Mouse (Mus musculus) CH12.LX (cell line): ENCODE measurements around the gene Ubxn7. TPM values are rescaled to one million over a fixed set of nuclear protein-coding genes. Genes with fewer than 3 reads are reported as not detected.

Source experiments
- DNase-seq: peaks from one replicate; pipeline ENCODE4 v3.0.0-alpha.2; 2013; ENCODE audit errors: extremely low read depth
- H3K27ac ChIP-seq: 2 replicates; pipeline ENCODE4 v1.5.1; 2012; ENCODE audit warnings: low read depth, mild to moderate bottlenecking, control low read depth, moderate library complexity; ENCODE audit not compliant: insufficient read depth
- H3K27me3 ChIP-seq: replicated peaks from 2 replicates; pipeline ENCODE3; 2012; ENCODE audit warnings: inconsistent platforms
- H3K36me3 ChIP-seq, 2 experiments: replicated peaks in 1 of 2; 2 replicates each; pipeline versions ENCODE3 to v1.6.1; 2012; ENCODE audit warnings: inconsistent platforms in 1 of 2, low read length in 1 of 2, mild to moderate bottlenecking in 1 of 2, mixed read lengths in 1 of 2, moderate library complexity in 1 of 2; ENCODE audit not compliant: control insufficient read depth in 1 of 2, insufficient read depth in 1 of 2
- H3K4me1 ChIP-seq, 2 experiments: 2 replicates each; pipeline ENCODE4 v1.6.1; 2012; ENCODE audit warnings: inconsistent platforms in 1 of 2, moderate library complexity in 1 of 2; ENCODE audit not compliant: insufficient read depth in 2 of 2, control insufficient read depth in 1 of 2
- H3K4me2 ChIP-seq: 2 replicates; pipeline ENCODE4 v1.6.1; 2012; ENCODE audit warnings: low read depth, mild to moderate bottlenecking, control low read depth; ENCODE audit not compliant: poor library complexity, insufficient read depth, severe bottlenecking
- H3K4me3 ChIP-seq, 3 experiments: fragments of 150-350 bp in 1 of 3; sonication (generic) in 1 of 3; replicated peaks in 1 of 3; 2 replicates each; pipeline versions ENCODE3 to v1.5.1; 2011 to 2012; ENCODE audit warnings: low read depth in 2 of 3, low read length in 2 of 3, mild to moderate bottlenecking in 2 of 3, moderate library complexity in 2 of 3, control low read depth in 1 of 3, improper control_type of control experiment in 1 of 3, inconsistent platforms in 1 of 3, mixed read lengths in 1 of 3; ENCODE audit not compliant: poor library complexity in 1 of 3
- H3K79me2 ChIP-seq: replicated peaks from 2 replicates; pipeline ENCODE4 v1.6.1; 2012; ENCODE audit warnings: mild to moderate bottlenecking, moderate library complexity; ENCODE audit not compliant: control insufficient read depth, poor library complexity, insufficient read depth, severe bottlenecking; ENCODE audit errors: extremely low read depth
- H3K9ac ChIP-seq: 2 replicates; pipeline ENCODE4 v1.6.1; 2012; ENCODE audit warnings: low read depth, mild to moderate bottlenecking, control low read depth, moderate library complexity; ENCODE audit not compliant: insufficient read depth
- H3K9me3 ChIP-seq: replicated peaks from 2 replicates; pipeline ENCODE3; 2012; ENCODE audit warnings: low read length, inconsistent platforms, mixed read lengths
- E2F4 ChIP-seq: IDR thresholded peaks from 2 replicates; pipeline ENCODE4 v1.6.1; 2011; ENCODE audit warnings: low read depth, low read length, improper control_type of control experiment; ENCODE audit not compliant: insufficient replicate concordance
- ELF1 ChIP-seq: IDR thresholded peaks from 2 replicates; pipeline ENCODE4 v1.6.1; 2014; ENCODE audit warnings: low read depth, mild to moderate bottlenecking, inconsistent platforms, low read length, improper control_type of control experiment
- EP300 ChIP-seq: IDR thresholded peaks from 2 replicates; pipeline ENCODE4 v1.6.1; 2011; ENCODE audit warnings: low read length, improper control_type of control experiment
- ETS1 ChIP-seq: conservative IDR thresholded peaks from 2 replicates; pipeline ENCODE4 v1.6.1; 2012; ENCODE audit warnings: low read depth, mild to moderate bottlenecking, inconsistent platforms, low read length, improper control_type of control experiment, moderate library complexity
- GABPA ChIP-seq: IDR thresholded peaks from 2 replicates; pipeline ENCODE4 v1.6.1; 2012; ENCODE audit warnings: low read depth, low read length, improper control_type of control experiment, inconsistent platforms; ENCODE audit not compliant: insufficient replicate concordance
- IRF4 ChIP-seq: IDR thresholded peaks from 2 replicates; pipeline ENCODE4 v1.6.1; 2014; ENCODE audit warnings: low read depth, mild to moderate bottlenecking, inconsistent platforms, low read length, improper control_type of control experiment
- JUN ChIP-seq: IDR thresholded peaks from 2 replicates; pipeline ENCODE4 v1.6.1; 2011; ENCODE audit warnings: low read depth, mild to moderate bottlenecking, low read length, improper control_type of control experiment, moderate library complexity; ENCODE audit not compliant: insufficient read depth
- JUND ChIP-seq: conservative IDR thresholded peaks from 2 replicates; pipeline ENCODE4 v1.6.1; 2011; ENCODE audit warnings: low read depth, low read length, improper control_type of control experiment
- KAT2A ChIP-seq: IDR thresholded peaks from 2 replicates; pipeline ENCODE4 v1.6.1; 2012; ENCODE audit warnings: low read length, improper control_type of control experiment, inconsistent platforms; ENCODE audit not compliant: insufficient replicate concordance
- MAFK ChIP-seq: IDR thresholded peaks from 2 replicates; pipeline ENCODE4 v1.6.1; 2011; ENCODE audit warnings: low read length, improper control_type of control experiment; ENCODE audit not compliant: insufficient replicate concordance
- MAX ChIP-seq: IDR thresholded peaks from 2 replicates; pipeline ENCODE4 v1.6.1; 2011; ENCODE audit warnings: low read length, improper control_type of control experiment
- MAZ ChIP-seq: IDR thresholded peaks from 2 replicates; pipeline ENCODE4 v1.6.1; 2012; ENCODE audit warnings: low read depth, mild to moderate bottlenecking, inconsistent platforms, low read length, improper control_type of control experiment, moderate library complexity
- MXI1 ChIP-seq: IDR thresholded peaks from 2 replicates; pipeline ENCODE4 v1.6.1; 2011; ENCODE audit warnings: mild to moderate bottlenecking, low read depth, low read length, improper control_type of control experiment
- NRF1 ChIP-seq: IDR thresholded peaks from 2 replicates; pipeline ENCODE4 v1.6.1; 2014; ENCODE audit warnings: low read depth, mild to moderate bottlenecking, inconsistent platforms, low read length, improper control_type of control experiment, moderate library complexity
- PAX5 ChIP-seq: IDR thresholded peaks from 2 replicates; pipeline ENCODE4 v1.6.1; 2012; ENCODE audit warnings: low read length, inconsistent platforms, mixed read lengths
- POLR2A ChIP-seq: IDR thresholded peaks from 2 replicates; pipeline ENCODE4 v1.6.1; 2011; ENCODE audit warnings: low read depth, mild to moderate bottlenecking, improper control_type of control experiment, low read length
- POLR2AphosphoS2 ChIP-seq: IDR thresholded peaks from 2 replicates; pipeline ENCODE4 v1.6.1; 2011; ENCODE audit warnings: low read depth, low read length, improper control_type of control experiment
- SIN3A ChIP-seq: IDR thresholded peaks from 2 replicates; pipeline ENCODE4 v1.6.1; 2012; ENCODE audit warnings: low read length, improper control_type of control experiment, inconsistent platforms
- SMC3 ChIP-seq: IDR thresholded peaks from 2 replicates; pipeline ENCODE4 v1.6.1; 2011; ENCODE audit warnings: low read depth, low read length, improper control_type of control experiment
- TBP ChIP-seq: conservative IDR thresholded peaks from 2 replicates; pipeline ENCODE4 v1.6.1; 2011; ENCODE audit warnings: low read depth, low read length, improper control_type of control experiment
- USF1 ChIP-seq: IDR thresholded peaks from 2 replicates; pipeline ENCODE4 v1.6.1; 2014; ENCODE audit warnings: low read depth, mild to moderate bottlenecking, inconsistent platforms, low read length, improper control_type of control experiment
- USF2 ChIP-seq: conservative IDR thresholded peaks from 2 replicates; pipeline ENCODE4 v1.6.1; 2011; ENCODE audit warnings: low read depth, low read length, improper control_type of control experiment
- ZKSCAN1 ChIP-seq: IDR thresholded peaks from 2 replicates; pipeline ENCODE4 v1.6.1; 2012; ENCODE audit warnings: low read depth, inconsistent platforms, low read length, improper control_type of control experiment, borderline replicate concordance
- ZMIZ1 ChIP-seq: IDR thresholded peaks from 2 replicates; pipeline ENCODE4 v1.6.1; 2012; ENCODE audit warnings: low read depth, mild to moderate bottlenecking, inconsistent platforms, low read length, improper control_type of control experiment
- ZNF384 ChIP-seq: IDR thresholded peaks from 2 replicates; pipeline ENCODE4 v1.6.1; 2012; ENCODE audit warnings: low read depth, low read length, improper control_type of control experiment, inconsistent platforms
- dilution Hi-C: fragments of 300-500 bp; cut with MboI; formaldehyde crosslinking; loops from 2 replicates; pipeline ENCODE4 v1.14.3; 2020; ENCODE audit warnings: low sequenced_read_pairs; ENCODE audit not compliant: extremely low pct_unique_long_range_greater_than_20kb, extremely low pct_ligation_motif_present
- in situ Hi-C: fragments of 300-500 bp; cut with MboI; formaldehyde crosslinking; loops from 3 replicates; pipeline ENCODE4 v1.14.3; 2019; ENCODE audit warnings: low sequenced_read_pairs, low pct_ligation_motif_present, low pct_unique_long_range_greater_than_20kb, mixed read lengths
- polyA plus RNA-seq: library from polyadenylated mRNA; unstranded; fragments of >175 nt; gene quantifications from 2 replicates; pipeline ENCODE4 v1.2.1, GENCODE M21; 2012; ENCODE audit warnings: low read depth; ENCODE audit not compliant: insufficient read length
- total RNA-seq, 2 experiments: library from RNA; depleted of rRNA; stranded (reverse); fragments of 300-350 nt in 1 of 2; fragments of >200 nt in 1 of 2; gene quantifications; 2 replicates each; pipeline ENCODE4 v1.2.3; 2012 to 2014

Ubxn7 gene
- total and polyA plus RNA-seq, 3 experiments, result 25.7 to 32.8 (median 26.8) TPM

- dilution Hi-C loops (no loop called here), in situ Hi-C loops (no loop called here)
- H3K27ac ChIP-seq, result no peak overlapping the region
- TF ChIP-seq ZKSCAN1 (no peak), ETS1 (peak; percentile 27), ELF1 (no peak), MXI1 (no peak), EP300 (peak; percentile 72), ZMIZ1 (no peak), NRF1 (no peak)
- H3K9ac ChIP-seq, result no peak overlapping the region
- no peaks in the 10 kb centered on the region; the same call in 1 of the 2 replicates for H3K79me2 ChIP-seq
- H3K27me3 ChIP-seq, result no peaks in the 10 kb centered on the region
- H3K9me3 ChIP-seq, result no peaks in the 10 kb centered on the region
- peaks cover 17 to 31% of the 10 kb centered on the region in 2 experiments; a peak in 3 of 4 replicates for H3K4me1 ChIP-seq
- no peak overlapping the region for H3K4me2 ChIP-seq
- H3K4me3 ChIP-seq, result no peak overlapping the region
- peak; percentile 30 for DNase-seq
- peaks cover 8 to 21% of the 10 kb centered on the region in 2 experiments for H3K36me3 ChIP-seq
Observed at GRCm38 (mm10) chr16:32395679-32396540, 63.9 kb downstream of the Ubxn7 start.

- no peaks in the 10 kb centered on the region for H3K27me3 ChIP-seq
- dilution Hi-C loops (no loop called here), in situ Hi-C loops (no loop called here)
- TF ChIP-seq POLR2A, result no peak
- no peak for TF ChIP-seq USF2
- TF ChIP-seq MXI1, result no peak
- no peak for TF ChIP-seq SIN3A
- TF ChIP-seq PAX5, result no peak
- TF ChIP-seq USF1, result no peak
- DNase-seq, result no peak
- H3K9ac ChIP-seq, result no peak overlapping the region
- H3K4me2 ChIP-seq, result no peak overlapping the region
- H3K4me1 ChIP-seq, result peaks cover 21 to 37% of the 10 kb centered on the region in 2 experiments; a peak in 3 of 4 replicates
- H3K9me3 ChIP-seq, result no peaks in the 10 kb centered on the region
- peaks cover 4 to 16% of the 10 kb centered on the region in 2 experiments for H3K36me3 ChIP-seq
- H3K79me2 ChIP-seq, result no peaks in the 10 kb centered on the region; the same call in 1 of the 2 replicates
- H3K27ac ChIP-seq, result no peak overlapping the region
- no peak overlapping the region for H3K4me3 ChIP-seq
Observed at GRCm38 (mm10) chr16:32396541-32396835, 64.4 kb downstream of the Ubxn7 start.

- no peak overlapping the region for H3K9ac ChIP-seq
- H3K36me3 ChIP-seq, result peaks cover under 1 to 4% of the 10 kb centered on the region in 2 experiments
- no peaks in the 10 kb centered on the region for H3K27me3 ChIP-seq
- dilution Hi-C loops, result no loop called here
- peaks cover 34 to 53% of the 10 kb centered on the region in 2 experiments for H3K4me1 ChIP-seq
- TF ChIP-seq GABPA, result no peak
- TF ChIP-seq MAZ, result no peak
- no peak for TF ChIP-seq SMC3
- no peak for TF ChIP-seq E2F4
- no peak for TF ChIP-seq MAX
- TF ChIP-seq IRF4, result no peak
- TF ChIP-seq JUND, result no peak
- TF ChIP-seq JUN, result no peak
- no peak for TF ChIP-seq TBP
- TF ChIP-seq MAFK, result no peak
- TF ChIP-seq POLR2AphosphoS2, result no peak
- no peak for TF ChIP-seq ZNF384
- no peak for TF ChIP-seq KAT2A
- TF ChIP-seq ZMIZ1, result no peak
- TF ChIP-seq, all 38 proteins: peak for 0
- H3K4me3 ChIP-seq, result no peak overlapping the region
- no peak overlapping the region for H3K27ac ChIP-seq
- H3K4me2 ChIP-seq, result no peak overlapping the region
- DNase-seq, result no peak
- no peaks in the 10 kb centered on the region; the same call in 1 of the 2 replicates for H3K79me2 ChIP-seq
- H3K9me3 ChIP-seq, result no peaks in the 10 kb centered on the region
- in situ Hi-C loops, result no loop called here
Observed at GRCm38 (mm10) chr16:32398206-32398605, 66.1 kb downstream of the Ubxn7 start.
